Mouse (Mus musculus): ENCODE measurements at regions not wholly inside any gene's neighbourhood (a gene's known extent, or its start where the extent isn't known, plus 50 kb on each side); places are given as distances from the start of the nearest gene placed in this dataset.

DNA sequence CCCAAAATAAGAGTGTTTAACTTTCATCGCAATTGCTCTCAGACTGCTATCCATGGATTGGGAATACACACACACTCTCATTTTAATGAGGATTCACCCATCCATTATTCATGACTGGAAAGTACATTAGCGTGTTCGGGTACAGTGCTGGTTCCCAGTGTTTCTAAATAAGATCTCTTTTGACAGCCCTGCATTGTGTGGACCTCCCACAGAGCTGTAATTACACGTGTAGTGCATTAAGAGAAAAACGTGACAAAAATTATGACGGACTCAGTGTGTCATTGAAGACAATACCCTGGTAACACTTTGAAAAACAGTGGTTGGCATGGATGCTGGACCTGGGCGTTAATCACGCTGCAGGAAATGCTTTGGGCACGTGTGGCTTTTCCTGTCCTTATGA is 257.6 kb upstream of the Ppp2r3a start:
- H3K9ac ChIP-seq (ENCODE audit: control insufficient read depth, low read depth, low read length, poor library complexity, severe bottlenecking), result no peak overlapping the region
- no peaks in the 10 kb centered on the region for H3K79me2 ChIP-seq (ENCODE audit: control insufficient read depth, insufficient read depth, low read length, poor library complexity)
- H3K27ac ChIP-seq (ENCODE audit: control insufficient read depth, low read depth, low read length), result no peak overlapping the region
- H3K9me3 ChIP-seq (replicated peaks; ENCODE audit: insufficient read depth, low read length), result no peaks in the 10 kb centered on the region
- no peak overlapping the region for H3K4me3 ChIP-seq (ENCODE audit: control insufficient read depth in 1 of 2, insufficient read depth in 1 of 2, low read depth in 2 of 2, low read length in 2 of 2)
- peaks cover 0 to 5% of the 10 kb centered on the region in 2 experiments; a peak in 1 of 4 replicates for H3K4me1 ChIP-seq (ENCODE audit: control insufficient read depth in 1 of 2, insufficient read depth in 2 of 2, low read length in 2 of 2)
- peaks cover 0 to 3% of the 10 kb centered on the region in 2 experiments; a peak in 2 of 4 replicates for H3K36me3 ChIP-seq (ENCODE audit: control insufficient read depth in 1 of 2, insufficient read depth in 2 of 2, low read length in 2 of 2)
- DNase-seq (ENCODE audit: low read depth, low spot score), result no peak
- TF ChIP-seq USF2 (IDR thresholded peaks at IDR 0.05; ENCODE audit: borderline replicate concordance in 1 of 2, insufficient read depth in 1 of 2, low read depth in 1 of 2, low read length in 2 of 2), result no peak
- TF ChIP-seq ETS1 (IDR thresholded peaks at IDR 0.05; ENCODE audit: low read depth, low read length), result no peak
- TF ChIP-seq MAZ (IDR thresholded peaks at IDR 0.05; ENCODE audit: low read depth, low read length), result no peak
- TF ChIP-seq ZNF384 (IDR thresholded peaks at IDR 0.05; ENCODE audit: low read depth, low read length), result no peak
- TF ChIP-seq MYC (IDR thresholded peaks at IDR 0.05; ENCODE audit: low read depth, low read length), result no peak
- TF ChIP-seq KAT2A (conservative IDR thresholded peaks at IDR 0.05; ENCODE audit: low read depth, low read length), result no peak
- TF ChIP-seq NELFE (IDR thresholded peaks at IDR 0.05; ENCODE audit: low read depth, low read length), result no peak
- no peaks in the 10 kb centered on the region for H3K27me3 ChIP-seq (ENCODE audit: control insufficient read depth in 1 of 2, insufficient read depth in 2 of 2, low read length in 2 of 2)

DNA sequence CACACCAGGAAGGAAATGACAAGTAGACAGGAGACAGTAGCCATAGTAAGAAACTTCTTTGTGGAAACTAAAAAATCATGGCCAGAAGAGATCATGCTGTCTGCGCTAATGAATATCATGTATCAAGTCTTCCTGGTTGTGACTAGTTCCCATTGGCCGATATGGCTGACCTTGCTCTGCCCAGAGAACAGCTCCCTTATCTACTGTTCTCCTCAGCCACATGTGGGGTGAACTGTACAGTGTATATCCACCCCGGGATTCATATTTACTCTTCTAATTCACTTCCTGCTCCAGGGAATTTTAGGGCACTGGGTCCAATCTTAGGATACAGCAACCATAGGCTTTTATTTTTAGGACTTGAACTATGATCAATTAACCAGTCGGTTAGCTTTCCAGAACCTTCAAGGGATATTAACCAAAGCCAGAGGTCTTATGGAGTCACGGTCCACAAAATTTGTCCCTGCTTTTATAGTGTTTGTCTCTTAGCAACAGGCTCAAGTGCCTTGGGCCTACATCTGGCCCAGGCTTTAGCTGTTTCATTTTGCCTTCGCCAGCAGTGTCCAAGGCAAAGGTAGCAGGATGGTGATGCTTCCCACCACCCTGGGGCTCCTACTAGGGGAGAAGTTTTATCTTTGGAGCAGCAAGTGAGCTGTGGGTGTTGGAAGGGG is 255.6 kb upstream of the Ppp2r3a start:
- H3K79me2 ChIP-seq (ENCODE audit: control insufficient read depth, insufficient read depth, low read length, poor library complexity), result no peaks in the 10 kb centered on the region
- no peak overlapping the region for H3K4me3 ChIP-seq (ENCODE audit: control insufficient read depth in 1 of 2, insufficient read depth in 1 of 2, low read depth in 2 of 2, low read length in 2 of 2)
- DNase-seq (ENCODE audit: low read depth, low spot score), result peak; percentile 5
- no peaks in the 10 kb centered on the region for H3K9me3 ChIP-seq (replicated peaks; ENCODE audit: insufficient read depth, low read length)
- H3K4me1 ChIP-seq (ENCODE audit: control insufficient read depth in 1 of 2, insufficient read depth in 2 of 2, low read length in 2 of 2), result peaks cover 7 to 14% of the 10 kb centered on the region in 2 experiments; a peak in 3 of 4 replicates
- no peak overlapping the region for H3K9ac ChIP-seq (ENCODE audit: control insufficient read depth, low read depth, low read length, poor library complexity, severe bottlenecking)
- no peak overlapping the region for H3K27ac ChIP-seq (ENCODE audit: control insufficient read depth, low read depth, low read length)
- TF ChIP-seq ZNF384 (IDR thresholded peaks at IDR 0.05; ENCODE audit: low read depth, low read length), result no peak
- TF ChIP-seq MAFK (IDR thresholded peaks at IDR 0.05; ENCODE audit: borderline replicate concordance, low read depth, low read length), result no peak
- TF ChIP-seq GABPA (IDR thresholded peaks at IDR 0.05; ENCODE audit: low read depth, low read length), result no peak
- no peak for TF ChIP-seq ZKSCAN1 (IDR thresholded peaks at IDR 0.05; ENCODE audit: low read depth, low read length)
- no peak for TF ChIP-seq MAX (IDR thresholded peaks at IDR 0.05; ENCODE audit: low read length)
- TF ChIP-seq MAZ (IDR thresholded peaks at IDR 0.05; ENCODE audit: low read depth, low read length), result no peak
- TF ChIP-seq EP300 (IDR thresholded peaks at IDR 0.05; ENCODE audit: low read depth in 1 of 2, low read length in 2 of 2), result no peak
- TF ChIP-seq CTCF (IDR thresholded peaks at IDR 0.05 in 2 of 3, conservative IDR thresholded peaks at IDR 0.05 in 1 of 3; ENCODE audit: control insufficient read depth in 1 of 3, insufficient read depth in 1 of 3, low read depth in 2 of 3, low read length in 3 of 3, poor library complexity in 1 of 3, severe bottlenecking in 1 of 3), result no peak
- TF ChIP-seq RCOR1 (IDR thresholded peaks at IDR 0.05; ENCODE audit: low read depth, low read length), result no peak
- TF ChIP-seq CHD2 (IDR thresholded peaks at IDR 0.05; ENCODE audit: low read length), result no peak
- no peak for TF ChIP-seq POLR2AphosphoS2 (IDR thresholded peaks at IDR 0.05; ENCODE audit: low read length)
- TF ChIP-seq TAL1 (IDR thresholded peaks at IDR 0.05; ENCODE audit: low read length), result no peak
- TF ChIP-seq NRF1 (IDR thresholded peaks at IDR 0.05; ENCODE audit: insufficient read depth, low read depth, low read length, poor library complexity, severe bottlenecking), result no peak
- no peaks in the 10 kb centered on the region for H3K27me3 ChIP-seq (ENCODE audit: control insufficient read depth in 1 of 2, insufficient read depth in 2 of 2, low read length in 2 of 2)
- H3K36me3 ChIP-seq (ENCODE audit: control insufficient read depth in 1 of 2, insufficient read depth in 2 of 2, low read length in 2 of 2), result peaks cover 0 to 9% of the 10 kb centered on the region in 2 experiments; a peak in 2 of 4 replicates

All from MEL (cell line).